Mouse (Mus musculus): ENCODE measurements at regions not wholly inside any gene's neighbourhood (a gene's known extent, or its start where the extent isn't known, plus 50 kb on each side); places are given as distances from the start of the nearest gene placed in this dataset.

- Histone ChIP-seq H3K27ac (ENCODE audit: control insufficient read depth, insufficient read depth, low read length) (no peak overlapping the region), H3K4me1 (replicated peaks; ENCODE audit: control insufficient read depth, insufficient read depth, low read length) (no peaks in the 10 kb centered on the region), H3K27me3 (ENCODE audit: control insufficient read depth, insufficient read depth, low read length) (no peaks in the 10 kb centered on the region), H3K36me3 (ENCODE audit: control insufficient read depth, insufficient read depth, low read length) (no peaks in the 10 kb centered on the region), H3K4me3 (ENCODE audit: control insufficient read depth, insufficient read depth, low read length) (no peak overlapping the region)
- TF ChIP-seq POLR2A (IDR thresholded peaks at IDR 0.05; ENCODE audit: control insufficient read depth, extremely low read depth, insufficient read depth, low read length, poor library complexity) (no peak), CTCF (IDR thresholded peaks at IDR 0.05; ENCODE audit: borderline replicate concordance, control insufficient read depth, extremely low read depth, insufficient read depth, low read length, poor library complexity) (no peak)
- WGBS, result 91% methylated on average over 5 of the region's 5 CpGs
- no peak for DNase-seq
Observed at GRCm38 (mm10) chr13:45235236-45235635, 154.3 kb upstream of the Mylip start.

- 93% methylated on average over 7 of the region's 7 CpGs for WGBS
- Histone ChIP-seq H3K27ac (ENCODE audit: control insufficient read depth, insufficient read depth, low read length) (no peak overlapping the region), H3K4me3 (ENCODE audit: control insufficient read depth, insufficient read depth, low read length) (no peak overlapping the region), H3K36me3 (ENCODE audit: control insufficient read depth, insufficient read depth, low read length) (no peaks in the 10 kb centered on the region), H3K27me3 (ENCODE audit: control insufficient read depth, insufficient read depth, low read length) (no peaks in the 10 kb centered on the region), H3K4me1 (replicated peaks; ENCODE audit: control insufficient read depth, insufficient read depth, low read length) (no peaks in the 10 kb centered on the region)
- no peak for TF ChIP-seq POLR2A (IDR thresholded peaks at IDR 0.05; ENCODE audit: control insufficient read depth, extremely low read depth, insufficient read depth, low read length, poor library complexity)
- no peak for TF ChIP-seq CTCF (IDR thresholded peaks at IDR 0.05; ENCODE audit: borderline replicate concordance, control insufficient read depth, extremely low read depth, insufficient read depth, low read length, poor library complexity)
- DNase-seq, result no peak
Observed at GRCm38 (mm10) chr13:45238258-45238657, 151.3 kb upstream of the Mylip start.

- Histone ChIP-seq H3K4me3 (ENCODE audit: control insufficient read depth, insufficient read depth, low read length) (no peak overlapping the region), H3K27ac (ENCODE audit: control insufficient read depth, insufficient read depth, low read length) (no peak overlapping the region), H3K4me1 (replicated peaks; ENCODE audit: control insufficient read depth, insufficient read depth, low read length) (no peaks in the 10 kb centered on the region), H3K27me3 (ENCODE audit: control insufficient read depth, insufficient read depth, low read length) (no peaks in the 10 kb centered on the region), H3K36me3 (ENCODE audit: control insufficient read depth, insufficient read depth, low read length) (no peaks in the 10 kb centered on the region)
- TF ChIP-seq CTCF (IDR thresholded peaks at IDR 0.05; ENCODE audit: borderline replicate concordance, control insufficient read depth, extremely low read depth, insufficient read depth, low read length, poor library complexity) (no peak), POLR2A (IDR thresholded peaks at IDR 0.05; ENCODE audit: control insufficient read depth, extremely low read depth, insufficient read depth, low read length, poor library complexity) (no peak)
- no peak for DNase-seq
- 85% methylated on average over 9 of the region's 9 CpGs for WGBS
Observed at GRCm38 (mm10) chr13:45239153-45239552, 150.4 kb upstream of the Mylip start.

GRCm38 (mm10) chr13:45240009-45240653 is 149.4 kb upstream of the Mylip start:
- Histone ChIP-seq H3K27ac (ENCODE audit: control insufficient read depth, insufficient read depth, low read length) (no peak overlapping the region), H3K36me3 (ENCODE audit: control insufficient read depth, insufficient read depth, low read length) (no peaks in the 10 kb centered on the region), H3K27me3 (ENCODE audit: control insufficient read depth, insufficient read depth, low read length) (no peaks in the 10 kb centered on the region), H3K4me1 (replicated peaks; ENCODE audit: control insufficient read depth, insufficient read depth, low read length) (no peaks in the 10 kb centered on the region), H3K4me3 (ENCODE audit: control insufficient read depth, insufficient read depth, low read length) (no peak overlapping the region)
- 94% methylated on average over 13 of the region's 13 CpGs for WGBS
- DNase-seq, result no peak
- TF ChIP-seq POLR2A (IDR thresholded peaks at IDR 0.05; ENCODE audit: control insufficient read depth, extremely low read depth, insufficient read depth, low read length, poor library complexity) (no peak), CTCF (IDR thresholded peaks at IDR 0.05; ENCODE audit: borderline replicate concordance, control insufficient read depth, extremely low read depth, insufficient read depth, low read length, poor library complexity) (no peak)

- no peak for DNase-seq
- WGBS, result 98% methylated on average over 3 of the region's 3 CpGs
- H3K27ac ChIP-seq (ENCODE audit: control insufficient read depth, insufficient read depth, low read length), result no peak overlapping the region
- H3K4me1 ChIP-seq (replicated peaks; ENCODE audit: control insufficient read depth, insufficient read depth, low read length), result no peaks in the 10 kb centered on the region
- H3K27me3 ChIP-seq (ENCODE audit: control insufficient read depth, insufficient read depth, low read length), result no peaks in the 10 kb centered on the region
- no peak overlapping the region for H3K4me3 ChIP-seq (ENCODE audit: control insufficient read depth, insufficient read depth, low read length)
- no peak for TF ChIP-seq POLR2A (IDR thresholded peaks at IDR 0.05; ENCODE audit: control insufficient read depth, extremely low read depth, insufficient read depth, low read length, poor library complexity)
- no peak for TF ChIP-seq CTCF (IDR thresholded peaks at IDR 0.05; ENCODE audit: borderline replicate concordance, control insufficient read depth, extremely low read depth, insufficient read depth, low read length, poor library complexity)
- H3K36me3 ChIP-seq (ENCODE audit: control insufficient read depth, insufficient read depth, low read length), result no peaks in the 10 kb centered on the region
Observed at GRCm38 (mm10) chr13:45242261-45242660, 147.3 kb upstream of the Mylip start.

GRCm38 (mm10) chr13:45242750-45243149 is 146.8 kb upstream of the Mylip start:
- no peak overlapping the region for H3K4me3 ChIP-seq (ENCODE audit: control insufficient read depth, insufficient read depth, low read length)
- no peaks in the 10 kb centered on the region for H3K27me3 ChIP-seq (ENCODE audit: control insufficient read depth, insufficient read depth, low read length)
- TF ChIP-seq CTCF (IDR thresholded peaks at IDR 0.05; ENCODE audit: borderline replicate concordance, control insufficient read depth, extremely low read depth, insufficient read depth, low read length, poor library complexity) (no peak), POLR2A (IDR thresholded peaks at IDR 0.05; ENCODE audit: control insufficient read depth, extremely low read depth, insufficient read depth, low read length, poor library complexity) (no peak)
- 97% methylated on average over 12 of the region's 12 CpGs for WGBS
- no peaks in the 10 kb centered on the region for H3K4me1 ChIP-seq (replicated peaks; ENCODE audit: control insufficient read depth, insufficient read depth, low read length)
- no peak overlapping the region for H3K27ac ChIP-seq (ENCODE audit: control insufficient read depth, insufficient read depth, low read length)
- no peaks in the 10 kb centered on the region for H3K36me3 ChIP-seq (ENCODE audit: control insufficient read depth, insufficient read depth, low read length)
- no peak for DNase-seq

- no peak overlapping the region for H3K27ac ChIP-seq (ENCODE audit: control insufficient read depth, insufficient read depth, low read length)
- H3K36me3 ChIP-seq (ENCODE audit: control insufficient read depth, insufficient read depth, low read length), result no peaks in the 10 kb centered on the region
- WGBS, result 86% methylated on average over 5 of the region's 5 CpGs
- TF ChIP-seq POLR2A (IDR thresholded peaks at IDR 0.05; ENCODE audit: control insufficient read depth, extremely low read depth, insufficient read depth, low read length, poor library complexity), result no peak
- H3K4me1 ChIP-seq (replicated peaks; ENCODE audit: control insufficient read depth, insufficient read depth, low read length), result no peaks in the 10 kb centered on the region
- DNase-seq, result no peak
- H3K4me3 ChIP-seq (ENCODE audit: control insufficient read depth, insufficient read depth, low read length), result no peak overlapping the region
- no peaks in the 10 kb centered on the region for H3K27me3 ChIP-seq (ENCODE audit: control insufficient read depth, insufficient read depth, low read length)
Observed at GRCm38 (mm10) chr13:45245651-45246050, 143.9 kb upstream of the Mylip start.
